Mouse (Mus musculus) left cerebral cortex, adult 8-10 months (tissue): ENCODE results near the gene Snrpd3. TPM values are rescaled to one million over a fixed set of nuclear protein-coding genes. Genes with fewer than 3 reads are reported as not detected.

Experiments
- DNase-seq, 2 experiments: peaks; one replicate each; pipeline ENCODE4 v3.0.0; 2022; ENCODE audit warnings: low spot score in 2 of 2
- total RNA-seq, 4 experiments: library from RNA; stranded (reverse); gene quantifications; 2 replicates each; pipeline ENCODE4 v1.2.4; 2022

Snrpd3 gene
- total RNA-seq, 4 experiments from 2014 or later, result 68.9 to 83.0 (median 81.2) TPM

DNA sequence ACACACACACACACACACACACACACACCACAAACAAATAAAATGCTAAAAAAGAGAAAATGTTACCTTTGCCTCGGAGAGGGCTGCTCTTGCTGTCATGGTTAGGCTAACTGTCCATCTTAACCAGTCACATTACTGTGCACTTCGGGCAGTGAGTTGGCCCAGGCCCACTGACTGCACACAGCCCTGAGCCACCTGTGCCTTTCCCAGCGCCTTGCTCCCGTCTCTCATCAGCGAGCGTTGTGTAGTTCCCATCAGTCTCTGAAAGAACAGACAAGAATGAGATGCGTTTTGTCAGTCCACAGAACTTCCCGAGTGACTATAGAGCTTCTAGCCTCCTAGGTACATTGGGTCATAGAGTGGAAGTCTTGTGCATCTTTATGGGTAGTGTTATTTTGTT is 16.9 kb downstream of the Snrpd3 start:
- no peak for DNase-seq

DNA sequence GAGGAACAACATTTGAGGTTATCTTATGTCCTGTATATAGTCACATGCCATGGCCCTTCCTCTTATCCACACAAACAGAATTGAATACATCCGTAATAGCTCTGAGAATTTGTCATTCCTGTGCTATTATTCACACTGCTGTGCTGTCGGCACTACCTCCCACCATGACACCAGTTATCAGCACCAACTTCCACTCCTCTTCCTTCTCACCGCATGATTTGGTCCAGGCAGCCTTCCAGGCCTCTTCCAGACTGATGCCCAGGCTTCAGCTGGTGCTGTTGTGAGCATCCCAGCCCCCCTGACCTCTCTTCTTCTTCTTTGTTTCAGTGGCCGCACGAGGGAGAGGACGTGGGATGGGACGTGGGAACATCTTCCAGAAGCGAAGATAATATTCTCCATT is 17.6 kb downstream of the Snrpd3 start:
- no peak for DNase-seq

DNA sequence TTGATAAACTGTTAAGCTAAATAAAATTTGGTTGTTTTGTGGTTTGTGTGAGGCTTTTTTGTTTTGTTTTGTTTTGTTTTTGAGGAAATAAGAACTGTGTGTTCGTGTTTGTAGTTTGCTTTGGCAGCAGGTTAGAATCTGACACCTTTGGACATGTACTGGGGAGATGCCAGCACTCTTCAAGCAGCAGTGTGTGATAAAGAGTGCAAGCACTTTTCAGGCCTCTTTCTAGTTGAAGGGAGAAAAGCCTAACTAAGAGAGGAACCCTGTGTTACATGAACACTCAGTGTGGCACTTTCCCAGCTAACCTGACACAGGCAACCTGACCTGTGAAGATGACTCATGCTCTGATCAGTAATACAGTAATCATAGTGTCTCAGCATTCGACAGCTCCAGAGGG is 18.1 kb downstream of the Snrpd3 start:
- DNase-seq, result no peak

DNA sequence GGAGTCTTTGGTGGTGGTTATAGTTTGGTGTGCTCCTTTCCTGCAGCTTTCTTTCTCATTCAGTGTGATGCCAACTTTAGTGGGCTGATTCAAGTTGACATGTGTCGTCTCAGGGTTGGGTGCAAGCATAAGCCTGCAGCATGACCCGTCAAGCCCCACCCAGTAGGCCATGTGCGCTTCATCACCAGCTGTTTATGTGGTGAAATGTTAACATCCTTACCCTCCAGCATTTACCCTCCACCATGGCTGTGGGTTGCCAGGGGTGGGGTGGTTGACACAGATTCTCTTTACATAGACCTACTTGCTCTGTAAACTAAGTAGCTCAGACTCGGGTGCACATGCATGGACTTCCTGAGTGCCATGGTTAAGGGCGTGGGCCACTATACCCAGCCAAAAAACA is 18.8 kb downstream of the Snrpd3 start:
- DNase-seq, result no peak

DNA sequence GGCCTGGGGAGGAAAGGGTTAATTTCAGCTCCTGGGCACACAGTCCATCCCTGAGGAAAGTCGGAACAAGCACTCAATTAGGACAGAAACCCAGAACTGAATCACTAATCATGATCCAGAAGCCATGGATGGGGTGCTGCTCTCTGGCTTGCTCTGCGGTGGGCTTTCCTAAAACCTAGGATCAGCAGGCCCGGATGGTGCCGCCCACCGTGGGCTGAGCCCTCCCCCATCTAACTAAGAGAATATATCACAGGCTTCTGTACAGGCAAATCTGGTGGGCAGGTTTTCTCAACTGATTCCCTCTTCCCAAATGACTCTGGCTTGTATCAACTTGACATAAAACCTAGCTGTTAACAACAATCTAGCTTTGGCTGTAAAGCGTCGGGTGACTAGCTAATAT is 30.6 kb downstream of the Snrpd3 start:
- no peak for DNase-seq

DNA sequence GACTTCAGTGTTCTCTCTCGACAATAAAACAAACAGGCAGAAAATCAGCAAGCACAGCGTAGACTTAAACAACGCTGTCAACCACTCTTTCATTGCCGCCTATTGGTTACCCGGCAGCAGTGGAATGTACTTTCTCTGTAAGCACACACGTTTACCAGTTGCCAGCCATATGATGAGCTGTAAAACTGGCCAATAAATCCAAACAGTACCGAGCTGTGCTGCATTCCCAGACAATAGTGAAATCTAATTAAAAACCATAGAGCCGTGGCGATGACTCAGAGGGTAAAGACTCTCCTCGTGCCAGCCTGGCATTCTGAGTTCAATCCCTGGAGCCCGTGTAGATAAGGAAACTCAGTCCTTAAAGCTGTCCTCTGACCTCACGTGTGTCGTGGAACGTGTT is 31.1 kb downstream of the Snrpd3 start:
- no peak for DNase-seq

DNA sequence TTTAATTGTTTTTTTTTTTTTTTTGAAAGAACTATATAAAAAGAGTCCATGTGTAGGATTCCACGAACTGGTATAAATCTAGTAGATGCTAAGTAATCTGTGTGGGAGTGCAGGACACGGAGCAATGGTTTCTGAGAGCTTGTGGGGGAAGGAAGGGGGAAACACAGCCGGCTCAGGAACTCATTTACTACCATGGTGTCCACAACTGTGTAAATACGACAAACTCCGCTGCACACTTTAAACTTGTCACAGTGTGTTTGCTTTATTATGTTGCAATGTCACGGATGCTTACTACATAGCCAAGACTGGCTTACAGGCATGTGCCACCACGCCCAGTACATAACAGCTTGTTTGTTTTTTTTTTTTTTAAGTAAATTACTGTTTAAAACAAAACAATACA is 32.5 kb downstream of the Snrpd3 start:
- DNase-seq, result no peak

DNA sequence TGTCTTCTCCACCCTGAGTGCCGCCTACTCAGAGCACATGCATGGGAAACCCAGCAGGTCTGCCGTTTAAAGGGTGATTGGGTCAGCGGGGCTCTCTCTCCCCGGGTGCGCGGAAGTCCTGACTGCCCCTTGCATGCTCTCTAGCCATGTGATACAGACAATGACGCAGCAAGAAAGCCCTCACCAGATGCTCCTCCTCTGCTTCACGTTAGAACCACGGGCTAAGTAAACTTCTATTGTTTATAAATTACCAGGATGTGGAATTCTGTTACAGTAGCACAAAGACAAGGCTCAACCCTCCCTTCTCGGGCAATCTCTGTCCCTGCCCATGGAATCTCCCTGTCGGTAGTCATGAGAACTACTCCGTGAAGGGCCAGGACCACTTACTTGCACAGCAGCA is 33.8 kb downstream of the Snrpd3 start:
- no peak for DNase-seq

DNA sequence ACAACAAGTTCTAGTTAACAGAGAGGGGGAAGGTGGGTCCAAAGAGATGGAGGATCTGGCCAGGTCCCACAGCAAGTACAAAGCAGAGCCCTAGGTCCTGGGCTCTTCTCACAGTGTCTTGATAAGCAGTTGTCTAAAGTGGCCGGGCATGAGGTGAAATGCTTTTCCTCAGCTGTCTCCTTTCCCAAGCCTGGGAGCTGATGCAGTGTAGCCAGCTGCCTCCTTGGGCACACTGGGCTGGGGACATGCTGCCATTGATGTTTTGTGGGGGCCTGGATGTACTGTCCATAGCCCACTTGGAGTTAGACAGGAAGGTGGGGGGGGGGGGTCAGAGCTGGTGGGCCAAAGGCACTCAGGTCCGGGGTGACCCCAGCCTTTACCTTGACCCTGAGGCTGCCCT is 34.8 kb downstream of the Snrpd3 start:
- no peak for DNase-seq

DNA sequence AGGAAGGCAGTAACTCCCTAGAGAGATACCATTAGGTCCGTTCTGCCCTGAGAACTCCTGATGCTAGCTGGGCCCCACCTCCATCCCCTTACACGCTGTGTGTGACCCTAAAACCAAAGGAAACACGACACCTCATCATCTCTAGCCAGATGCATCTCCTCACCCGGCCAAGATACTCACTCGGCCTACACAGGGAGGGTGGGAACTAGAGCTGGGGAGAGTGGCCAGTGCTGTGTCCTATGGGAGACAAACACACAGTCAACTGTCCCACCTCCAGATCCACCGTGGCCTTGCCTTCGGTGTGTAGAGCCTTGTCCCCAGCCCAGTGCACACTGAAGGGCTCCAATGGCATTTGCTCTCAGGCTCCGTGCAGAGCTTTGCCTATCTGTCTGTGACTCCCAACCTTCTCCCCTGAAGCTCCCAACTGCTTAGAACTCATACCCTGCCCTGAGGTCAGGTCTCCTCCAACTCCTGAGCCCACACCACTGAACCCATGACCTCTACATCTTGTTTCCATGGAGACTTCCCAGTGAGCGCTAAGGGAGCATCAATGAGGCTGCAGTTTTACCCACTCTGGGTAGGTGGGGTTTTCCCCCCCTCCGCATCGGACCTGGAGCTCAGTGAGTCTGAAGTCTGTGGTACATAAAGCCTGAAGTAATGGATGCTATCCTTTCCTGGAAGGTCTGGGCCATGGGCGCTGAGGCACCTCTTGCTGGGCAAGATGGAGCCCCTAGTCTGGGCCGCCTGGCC is 35.5 kb downstream of the Snrpd3 start:
- no peak for DNase-seq

DNA sequence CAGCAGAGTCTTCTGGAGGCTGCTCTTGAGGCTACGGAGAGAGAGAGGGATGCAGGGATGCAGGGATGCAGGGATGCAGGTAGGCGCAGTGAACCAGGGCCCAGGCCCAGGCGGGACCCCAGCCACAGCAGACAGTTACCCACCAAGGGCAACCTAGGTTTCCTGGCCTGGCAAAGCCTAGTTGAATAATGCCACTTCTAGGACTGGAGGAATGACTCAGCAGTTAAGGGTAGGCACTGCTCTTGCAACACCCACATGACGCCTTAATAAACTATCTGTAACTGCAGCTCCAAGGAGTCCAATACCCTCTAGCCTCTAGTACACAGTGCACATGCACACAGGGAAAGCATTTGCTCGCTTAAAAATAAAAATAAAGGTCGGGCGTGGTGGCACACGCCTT is 36.7 kb downstream of the Snrpd3 start:
- no peak for DNase-seq

DNA sequence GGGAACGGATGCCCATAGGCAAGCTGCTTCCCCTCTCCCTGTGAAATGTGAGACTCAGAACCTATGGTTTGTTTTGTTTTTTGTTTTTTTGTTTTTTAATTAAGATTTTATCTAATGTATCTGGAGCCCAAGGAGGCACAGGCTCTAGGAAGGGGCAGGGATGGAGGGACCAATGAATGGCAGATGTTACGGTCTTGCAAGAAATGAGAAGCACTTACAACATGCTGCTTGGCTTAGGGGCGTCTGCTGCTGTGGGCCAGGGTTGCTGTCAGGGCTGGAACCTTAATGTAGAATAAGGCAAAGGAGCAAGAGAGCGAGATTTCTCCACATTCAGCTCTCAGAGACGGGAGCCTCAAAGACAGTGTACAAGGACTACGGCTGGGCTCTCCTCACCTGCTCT is 38.2 kb downstream of the Snrpd3 start:
- no peak for DNase-seq

DNA sequence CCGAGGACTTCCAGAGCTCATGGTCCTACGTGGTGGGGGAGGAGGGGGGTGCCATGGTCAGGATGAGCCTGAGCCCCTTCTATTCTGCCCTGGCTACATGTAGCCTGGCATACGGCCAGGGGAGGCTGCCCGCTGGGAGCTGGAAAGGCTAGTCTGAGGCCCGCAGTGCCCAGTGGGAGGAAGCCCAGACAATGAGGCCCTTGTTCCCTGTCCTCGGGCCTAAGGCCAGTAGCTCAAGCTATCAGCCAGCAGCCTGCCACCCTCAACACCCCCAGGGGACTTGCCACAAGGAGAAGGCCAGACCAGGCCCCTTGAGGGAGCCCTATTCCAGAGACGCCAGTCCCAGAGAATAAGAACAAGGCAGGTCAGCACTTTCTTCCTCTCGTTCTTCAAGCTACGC is 38.7 kb downstream of the Snrpd3 start:
- peak; percentile 26 to 87 for DNase-seq

DNA sequence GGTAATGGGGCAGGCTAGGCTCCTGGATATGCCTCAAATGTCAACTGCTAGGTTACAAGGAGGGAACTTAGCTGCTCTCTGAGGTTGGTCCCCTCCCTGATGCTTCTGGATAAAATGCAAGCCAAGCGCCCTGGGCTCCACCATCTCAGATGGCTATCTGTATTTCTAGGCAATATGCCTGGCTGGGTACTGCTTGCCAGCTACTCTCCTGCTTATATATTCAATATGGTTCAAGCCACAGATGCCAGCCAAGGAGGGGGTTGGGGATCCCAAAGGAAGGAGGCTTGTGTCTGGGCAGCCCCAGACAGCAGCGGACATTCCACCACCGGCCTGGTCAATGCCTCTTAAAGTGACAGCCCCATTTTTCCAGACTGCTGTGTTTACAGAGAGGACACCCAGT is 41.2 kb downstream of the Snrpd3 start:
- DNase-seq, result peak in 1 of 2 experiments; percentile 39

DNA sequence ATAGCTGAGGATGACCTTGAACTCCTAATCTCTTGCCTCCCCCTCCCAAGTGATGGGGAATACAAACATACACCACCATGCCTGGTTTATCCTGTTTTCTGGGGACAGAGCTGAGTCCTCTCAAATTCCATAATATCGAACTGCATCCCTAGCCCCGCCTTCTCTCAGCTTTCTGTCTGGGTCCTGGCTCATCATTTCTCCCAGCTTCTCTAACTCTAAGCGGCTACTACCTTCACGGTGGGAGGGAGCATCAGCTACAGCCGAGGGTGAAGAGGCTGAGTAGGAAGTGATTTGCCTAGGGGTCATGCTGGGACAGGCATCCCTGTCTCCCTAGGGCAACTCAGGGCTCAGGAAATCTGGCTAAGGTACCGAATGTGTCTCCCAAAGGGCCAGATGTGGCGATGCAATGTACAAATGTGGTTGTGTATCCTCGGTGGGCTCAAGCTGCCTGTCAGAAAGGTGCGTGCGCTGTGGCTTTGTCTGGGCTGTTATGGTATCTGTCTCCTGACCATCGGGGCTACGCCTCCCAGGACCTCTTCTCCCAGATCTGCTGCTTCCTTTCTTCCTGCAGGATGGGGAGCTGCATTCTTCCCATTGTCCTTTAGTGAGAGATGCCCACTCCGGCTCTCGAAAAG is 41.8 kb downstream of the Snrpd3 start:
- DNase-seq, result no peak

DNA sequence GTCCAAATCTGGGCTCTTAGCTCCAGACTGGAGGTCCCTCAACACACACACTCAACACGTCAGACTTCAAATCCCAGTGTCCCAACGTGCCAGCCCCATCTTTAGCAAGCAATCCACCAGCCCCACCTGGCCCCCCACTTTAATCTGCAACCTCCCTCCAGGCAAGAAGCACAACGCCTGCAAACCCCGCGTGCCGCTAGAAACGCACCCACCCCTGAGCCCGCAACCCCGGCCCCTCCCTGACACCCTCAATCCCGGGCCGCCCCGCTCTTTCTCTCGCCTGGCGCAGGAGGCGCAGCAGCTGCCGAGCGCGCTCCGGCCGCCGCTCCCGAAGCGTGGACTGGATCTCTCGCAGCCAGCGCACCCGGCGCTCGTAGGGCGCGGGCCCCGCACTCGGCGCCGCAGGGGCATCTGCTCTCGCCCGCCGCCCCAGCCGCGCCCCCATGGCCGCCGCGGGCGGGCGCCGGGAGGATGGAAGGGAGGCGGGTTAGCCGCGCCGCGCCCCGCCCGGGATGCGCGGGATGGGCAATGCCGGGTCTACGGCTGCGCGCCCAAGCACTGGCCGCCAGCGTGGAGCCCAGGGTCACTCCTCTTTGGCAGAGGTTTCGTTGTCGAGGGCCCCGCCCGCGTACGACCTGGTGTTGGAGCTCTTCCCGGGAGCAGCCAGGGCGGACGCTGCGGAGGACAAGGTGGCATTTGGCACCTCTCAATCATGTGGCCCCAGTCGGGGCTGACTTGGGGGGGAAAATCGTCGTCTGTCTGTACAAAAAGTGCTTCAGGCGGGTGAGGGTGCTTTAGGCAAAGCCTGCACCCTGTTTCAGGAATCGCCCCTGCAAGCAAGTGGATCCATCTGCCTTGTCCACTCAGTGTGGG is 42.6 kb downstream of the Snrpd3 start, which contains the start of gene Lrrc75b:
Gene Lrrc75b (minus strand): TSS at position 655 of the 873 bp plus-strand sequence.
- DNase-seq, result peak in 1 of 2 experiments; percentile 27

DNA sequence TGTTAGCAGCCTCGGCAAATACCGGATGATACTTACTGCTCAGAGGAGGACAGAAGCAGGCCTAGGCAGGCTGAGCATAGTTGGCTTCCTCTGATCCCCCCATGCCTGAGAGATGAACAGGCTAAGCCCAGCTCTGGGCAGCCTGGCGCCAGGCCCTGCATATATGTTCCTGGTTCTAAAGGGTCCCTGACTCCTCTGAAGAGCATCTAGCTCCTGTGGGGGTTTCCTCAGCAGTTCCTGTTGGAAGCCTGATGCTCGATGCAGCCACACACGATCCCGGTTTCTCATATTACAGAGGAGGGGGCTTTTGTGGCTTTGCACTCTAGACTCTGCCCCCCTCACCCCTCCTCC is 43.2 kb downstream of the Snrpd3 start:
- DNase-seq, result no peak

DNA sequence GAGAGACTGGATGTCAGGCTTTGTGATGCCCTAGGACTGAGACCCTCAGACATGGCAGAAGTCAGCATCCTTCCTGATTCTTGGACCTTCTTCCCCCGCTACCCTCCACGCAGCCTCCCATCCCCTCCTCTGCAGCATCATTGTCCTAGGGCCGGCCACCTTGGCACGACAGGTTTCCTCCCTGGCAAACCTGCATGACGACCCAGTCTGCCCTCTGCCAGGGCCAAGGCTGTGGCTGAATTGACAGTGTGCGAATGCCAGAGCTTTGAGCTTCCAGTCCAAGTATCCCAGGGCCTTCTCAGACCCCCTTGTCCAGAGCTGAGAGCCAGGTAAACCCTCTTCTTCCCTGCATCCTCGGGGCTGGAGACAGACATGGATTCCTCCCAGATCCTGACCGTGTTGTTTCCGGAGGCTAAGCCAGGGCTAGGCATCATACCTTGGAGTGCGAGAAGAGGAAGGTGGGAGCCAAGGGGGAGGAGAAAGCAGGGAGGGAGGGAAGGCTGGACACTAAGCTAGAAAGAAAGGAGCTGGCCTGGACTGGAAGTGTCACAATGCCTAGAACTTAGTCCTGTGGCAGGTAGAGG is 43.8 kb downstream of the Snrpd3 start, which contains the start of gene Ggt1:
Gene Ggt1 (plus strand): TSS at position 534 of the 584 bp plus-strand sequence.
- no peak for DNase-seq

DNA sequence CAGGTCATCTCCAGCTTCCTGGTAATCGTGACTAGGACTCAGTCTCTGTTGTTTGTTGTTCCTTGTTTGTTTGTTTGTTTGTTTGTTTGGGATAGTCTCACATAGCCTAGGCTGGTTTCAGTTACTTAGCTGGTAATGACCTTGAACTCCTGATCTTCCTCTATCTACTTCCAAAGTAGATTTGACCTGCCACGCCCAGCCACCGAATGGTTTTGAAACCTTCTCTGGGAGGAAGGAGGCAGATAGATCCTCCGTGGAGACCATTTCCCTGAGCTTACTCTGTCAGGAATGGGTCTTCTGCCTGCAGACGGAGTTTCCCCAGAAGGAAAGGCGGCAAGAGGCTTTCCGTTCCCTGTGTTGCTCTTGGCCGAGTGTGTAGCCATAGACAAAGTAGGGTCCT is 45.2 kb downstream of the Snrpd3 start:
- no peak for DNase-seq

DNA sequence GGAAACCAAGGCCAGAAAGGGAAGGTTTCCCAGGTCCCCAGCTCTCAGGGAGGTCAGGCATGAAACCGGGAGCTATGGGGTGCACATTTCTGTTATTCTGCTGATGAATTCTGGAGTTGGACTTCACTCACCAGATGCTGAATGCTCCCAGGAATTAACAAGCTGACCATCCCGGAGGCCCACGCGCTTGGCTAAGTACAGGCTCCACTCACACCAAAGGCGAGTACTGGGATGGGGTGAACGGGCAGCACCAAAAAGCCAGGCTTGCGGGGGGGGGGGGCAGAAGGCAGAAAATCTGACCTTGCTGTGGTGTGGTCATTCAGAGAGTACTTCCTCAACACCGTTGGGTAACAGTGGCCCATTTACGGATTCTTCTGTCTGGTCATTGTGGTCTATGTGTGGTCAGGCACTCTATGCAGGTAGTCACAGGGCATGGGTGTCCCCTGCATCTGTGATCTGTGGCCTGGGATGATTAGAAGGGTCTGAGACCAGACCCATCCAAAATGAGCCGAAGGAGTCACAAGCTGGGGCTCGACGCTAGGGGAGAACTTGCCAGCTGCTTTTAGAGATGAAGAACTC is 47.4 kb downstream of the Snrpd3 start:
- no peak for DNase-seq

DNA sequence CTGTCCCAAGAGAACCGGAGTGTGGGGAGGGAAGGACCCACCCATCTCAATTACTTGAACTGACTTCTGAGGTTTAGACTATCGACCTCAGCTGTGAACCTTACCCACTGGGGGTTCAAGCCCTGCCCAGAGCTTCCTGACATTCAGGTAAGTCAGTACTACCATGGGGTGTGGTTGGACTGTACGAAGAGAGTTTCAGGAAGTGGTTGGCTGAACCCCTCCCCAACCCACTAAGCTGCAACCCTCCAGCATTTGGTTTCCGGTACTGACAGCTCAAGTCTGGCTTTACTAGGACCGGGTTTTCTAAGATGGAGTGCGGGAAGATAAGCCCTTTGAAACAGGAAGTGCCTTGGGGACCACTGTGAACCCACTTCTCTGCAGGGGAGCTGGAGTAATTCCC is 48.1 kb downstream of the Snrpd3 start:
- no peak for DNase-seq
